Mouse (Mus musculus) embryo, embryonic 9.5 days (tissue): ENCODE data around the gene Traf4.

Source experiments
- DNase-seq: peaks from one replicate; pipeline ENCODE4 v3.0.0-alpha.2; 2017; ENCODE audit errors: extremely low spot score

Traf4 gene

GRCm38 (mm10) chr11:78167257-78167959, 2.0 kb upstream of the Traf4 start:
- DNase-seq: no peak

- DNase-seq: no peak
These were observed 1.3 kb upstream of the Traf4 start for GRCm38 (mm10) chr11:78166640-78167039.

GRCm38 (mm10) chr11:78166161-78166560, 772 bp upstream of the Traf4 start:
- no peak for DNase-seq

- no peak for DNase-seq
These were observed 346 bp upstream of the Traf4 start for GRCm38 (mm10) chr11:78165761-78166109.

GRCm38 (mm10) chr11:78164604-78164923, 825 bp downstream of the Traf4 start:
- peak; percentile 51 for DNase-seq

- peak; percentile 92 for DNase-seq
These were observed 1.4 kb downstream of the Traf4 start for GRCm38 (mm10) chr11:78163681-78164603.

GRCm38 (mm10) chr11:78163045-78163444, 2.3 kb downstream of the Traf4 start:
- no peak for DNase-seq

GRCm38 (mm10) chr11:78162504-78162903, 2.9 kb downstream of the Traf4 start:
- no peak for DNase-seq

- DNase-seq: no peak
These were observed 3.4 kb downstream of the Traf4 start for GRCm38 (mm10) chr11:78161968-78162367.

- DNase-seq: no peak
These were observed 4.2 kb downstream of the Traf4 start for GRCm38 (mm10) chr11:78161169-78161568.

GRCm38 (mm10) chr11:78160675-78161074, 4.7 kb downstream of the Traf4 start:
- no peak for DNase-seq

- no peak for DNase-seq
These were observed 5.2 kb downstream of the Traf4 start for GRCm38 (mm10) chr11:78160171-78160570.

GRCm38 (mm10) chr11:78159557-78159956, 5.8 kb downstream of the Traf4 start:
- no peak for DNase-seq

- DNase-seq: peak; percentile 84
These were observed 6.3 kb downstream of the Traf4 start for GRCm38 (mm10) chr11:78159096-78159495.

- DNase-seq: no peak
These were observed 9.2 kb downstream of the Traf4 start for GRCm38 (mm10) chr11:78156156-78156699.

- no peak for DNase-seq
These were observed 9.7 kb downstream of the Traf4 start for GRCm38 (mm10) chr11:78155674-78156073.

- no peak for DNase-seq
These were observed 11.6 kb downstream of the Traf4 start for GRCm38 (mm10) chr11:78153778-78154177.

GRCm38 (mm10) chr11:78152299-78153231, 12.8 kb downstream of the Traf4 start:
- DNase-seq: no peak

- DNase-seq: no peak
These were observed 14.2 kb downstream of the Traf4 start for GRCm38 (mm10) chr11:78151161-78151560.

- no peak for DNase-seq
These were observed 18.5 kb downstream of the Traf4 start for GRCm38 (mm10) chr11:78146707-78147543.

- DNase-seq: no peak
These were observed 19.2 kb downstream of the Traf4 start for GRCm38 (mm10) chr11:78146168-78146567.
